Mouse (Mus musculus) megakaryocyte-erythroid progenitor cell, adult 5-6 weeks (primary cell): ENCODE measurements at regions not wholly inside any gene's neighbourhood (a gene's known extent, or its start where the extent isn't known, plus 50 kb on each side); places are given as distances from the start of the nearest gene placed in this dataset.

Source experiments
- ATAC-seq: replicated peaks from 2 replicates; pipeline ENCODE4 v1.8.0; 2016; ENCODE audit warnings: mild to moderate bottlenecking, inconsistent platforms; ENCODE audit not compliant: severe bottlenecking, poor library complexity, low FRiP score, low TSS enrichment

DNA sequence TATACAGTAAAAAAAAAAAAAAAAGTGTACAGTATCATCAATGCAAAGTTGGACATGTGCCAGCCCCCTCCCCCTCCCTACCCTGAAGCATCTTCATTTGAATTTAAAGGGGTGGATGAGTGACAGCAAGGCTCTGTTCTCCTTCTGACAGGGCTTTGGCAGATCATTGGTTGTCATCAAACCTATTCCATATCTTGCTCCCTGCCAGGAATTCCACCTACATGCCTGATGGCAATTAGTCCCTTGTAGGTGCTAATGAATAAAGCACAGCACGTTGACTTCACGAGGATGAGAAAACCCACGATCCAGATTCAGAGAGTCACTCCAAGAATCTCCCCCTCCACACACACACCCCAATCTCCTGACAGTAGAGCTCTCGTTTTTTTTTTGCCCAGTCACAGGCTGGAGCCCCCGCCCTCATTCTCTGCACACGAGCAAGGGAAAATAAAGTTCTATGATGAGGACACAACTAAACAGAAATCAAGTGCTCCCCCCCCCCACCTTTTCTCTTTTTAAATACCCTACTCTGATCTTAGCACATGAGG lies 630.9 kb downstream of the Inhba start:
- no peak for ATAC-seq

DNA sequence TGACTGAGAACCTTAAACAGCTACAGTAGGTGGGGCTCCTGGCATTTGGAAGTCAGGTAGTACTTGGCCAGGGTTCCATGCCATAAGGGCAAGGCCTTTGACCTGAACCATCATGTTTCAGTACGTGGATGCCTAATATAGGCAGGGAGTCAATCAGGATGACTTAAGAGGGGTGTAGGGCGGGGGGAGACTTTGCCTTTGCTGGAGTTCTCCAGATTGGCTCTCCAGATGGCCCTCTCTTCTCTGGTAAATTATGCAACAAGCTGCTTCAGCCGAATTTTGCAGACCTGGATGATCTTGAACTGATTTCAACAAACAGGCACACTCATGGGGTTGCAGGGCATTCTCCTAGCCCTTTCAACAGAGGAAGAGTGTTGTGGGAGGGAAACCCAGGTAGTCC lies 633.7 kb downstream of the Inhba start:
- ATAC-seq: no peak

DNA sequence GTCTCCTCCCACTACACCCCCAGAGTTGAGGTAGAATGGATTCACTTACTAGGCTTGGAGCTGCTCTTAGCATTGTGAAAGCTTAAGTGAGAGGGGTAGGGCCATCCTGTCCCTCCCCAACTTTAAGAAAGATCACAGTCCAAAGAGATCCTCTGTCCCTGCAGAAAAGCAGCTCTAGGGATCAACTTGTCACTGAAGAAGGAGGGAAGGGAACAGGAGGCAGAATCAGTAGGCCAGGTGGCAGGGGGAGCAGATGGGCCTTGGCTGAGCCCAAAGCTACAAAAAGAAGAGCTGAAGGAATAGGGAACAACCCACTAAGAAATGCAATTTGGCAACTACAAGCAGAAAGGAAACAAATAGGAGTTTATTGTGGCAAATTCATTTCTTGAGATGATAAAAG lies 634.4 kb downstream of the Inhba start:
- ATAC-seq: no peak

DNA sequence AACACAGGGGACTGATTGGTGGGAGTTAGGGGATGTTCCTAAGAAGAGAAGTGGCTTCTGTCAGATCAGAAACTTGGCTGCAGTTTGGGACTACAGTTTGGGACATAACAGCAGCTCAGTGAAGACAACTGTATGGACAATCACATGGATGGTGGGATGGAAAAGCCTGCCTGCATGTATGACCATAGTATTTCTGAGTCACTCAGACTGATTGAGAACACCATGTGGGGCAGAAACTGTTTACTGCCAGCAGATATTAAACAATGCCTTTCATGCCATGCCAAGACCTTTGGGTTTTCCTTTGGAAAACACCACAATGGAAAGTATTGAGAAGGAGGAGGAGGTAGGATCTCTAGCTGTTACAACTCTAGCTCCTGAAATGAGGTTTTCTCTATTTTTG lies 635.0 kb downstream of the Inhba start:
- no peak for ATAC-seq

DNA sequence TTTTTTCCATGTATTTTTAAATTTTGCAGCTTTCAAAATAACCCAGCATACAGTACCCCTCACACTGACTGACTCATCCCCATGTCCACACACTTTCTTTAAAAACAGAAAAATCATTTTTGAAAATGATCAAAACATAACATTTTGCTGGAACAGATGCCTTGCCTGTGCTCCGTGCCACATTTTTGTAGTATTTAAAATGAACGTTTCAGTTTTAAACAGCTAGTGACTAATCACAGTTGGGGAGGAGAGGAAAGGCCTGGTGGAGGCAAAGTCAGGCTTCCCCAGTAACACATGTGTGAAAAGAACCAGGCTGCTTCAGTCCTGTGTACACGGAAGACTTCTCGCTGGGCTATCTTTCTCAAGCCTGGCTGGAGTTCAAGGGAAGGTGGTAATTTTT lies 644.5 kb downstream of the Inhba start:
- no peak for ATAC-seq

DNA sequence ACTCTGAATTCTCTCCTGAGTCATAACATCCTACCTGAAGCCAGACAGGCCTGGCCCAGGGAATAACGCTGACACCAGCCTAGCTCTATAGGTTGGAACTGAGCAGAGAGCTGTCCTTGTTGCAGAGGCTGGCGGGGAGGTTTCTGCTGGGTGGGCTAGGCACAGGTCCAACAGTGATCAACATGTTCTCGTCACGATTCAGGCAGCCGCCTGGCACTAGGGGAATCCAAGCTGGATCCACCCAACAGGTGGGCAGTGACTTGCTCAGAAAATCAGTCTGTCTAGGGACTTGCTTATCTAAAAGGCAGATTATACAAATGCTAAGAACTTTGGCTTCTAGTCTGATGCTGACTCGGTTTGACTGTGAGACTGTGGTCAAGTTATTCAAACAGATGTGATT lies 648.2 kb downstream of the Inhba start:
- ATAC-seq: no peak

DNA sequence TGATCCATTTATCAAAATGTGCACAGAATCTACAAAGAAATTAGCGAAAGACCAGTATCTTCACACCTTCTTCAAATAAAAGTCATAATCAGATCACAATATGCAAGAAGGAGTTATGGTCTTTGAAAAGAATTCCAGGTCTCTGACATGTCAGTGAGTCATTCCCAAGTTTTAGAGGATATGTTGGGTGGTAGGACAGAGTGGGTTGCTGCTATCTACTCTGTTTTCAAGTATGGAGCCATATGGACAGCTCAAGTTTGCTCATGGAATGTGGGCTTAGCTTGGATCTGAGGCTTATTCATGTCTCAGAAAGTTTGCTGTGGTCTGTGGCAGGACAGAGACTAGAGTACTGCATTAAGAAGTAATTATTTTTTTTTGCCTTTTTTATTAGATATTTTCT lies 657.0 kb downstream of the Inhba start:
- ATAC-seq: no peak

DNA sequence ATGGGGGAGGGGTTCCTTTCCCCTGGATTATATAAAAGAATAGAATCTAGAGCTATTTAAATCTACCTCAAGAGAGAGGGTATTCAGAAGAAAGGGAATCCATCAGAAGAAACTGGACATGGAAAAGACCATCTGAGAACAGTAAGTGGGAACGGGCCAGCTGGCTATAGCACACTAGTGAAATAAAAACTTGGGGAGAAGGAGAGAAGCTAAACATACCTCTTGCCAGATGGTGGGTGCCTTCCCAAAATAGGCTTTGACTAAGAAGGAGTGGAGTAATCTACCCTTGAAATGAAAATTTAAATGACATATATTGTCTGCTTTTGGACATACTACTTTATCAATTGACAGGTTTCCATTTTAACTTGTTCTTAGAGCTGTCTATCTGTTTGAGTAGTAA lies 657.6 kb downstream of the Inhba start:
- ATAC-seq: no peak

DNA sequence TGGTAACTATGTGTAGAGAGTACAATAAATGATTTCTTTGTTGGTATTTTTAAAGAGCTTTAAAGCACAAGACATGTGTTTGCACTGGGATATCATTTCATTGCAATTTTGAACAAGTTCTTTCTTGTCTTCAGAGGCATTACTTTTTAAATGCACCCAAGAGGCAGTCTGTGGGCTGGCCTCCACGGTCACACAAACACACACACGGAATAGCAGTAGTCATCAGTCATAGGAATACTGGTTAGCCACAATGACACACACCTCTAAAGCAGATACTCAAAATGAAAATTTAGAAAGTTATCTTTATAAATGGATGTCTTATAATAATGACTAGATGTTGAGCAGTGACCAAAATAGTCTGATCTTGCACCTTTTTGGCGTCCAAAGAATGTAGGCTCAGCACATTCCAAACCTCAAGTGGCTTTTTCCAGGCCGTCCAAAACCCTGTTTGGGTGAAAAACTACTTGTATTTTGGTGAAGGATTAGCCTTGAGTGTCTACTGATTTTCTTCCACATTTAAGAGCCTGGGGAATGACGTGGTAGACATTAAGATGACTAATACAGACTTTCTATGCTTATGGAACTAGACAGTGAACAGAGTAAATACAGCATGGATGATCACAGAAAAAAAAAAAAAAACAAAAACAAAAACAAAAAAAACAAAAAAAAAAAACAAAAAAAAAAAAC lies 658.5 kb downstream of the Inhba start:
- ATAC-seq: no peak

DNA sequence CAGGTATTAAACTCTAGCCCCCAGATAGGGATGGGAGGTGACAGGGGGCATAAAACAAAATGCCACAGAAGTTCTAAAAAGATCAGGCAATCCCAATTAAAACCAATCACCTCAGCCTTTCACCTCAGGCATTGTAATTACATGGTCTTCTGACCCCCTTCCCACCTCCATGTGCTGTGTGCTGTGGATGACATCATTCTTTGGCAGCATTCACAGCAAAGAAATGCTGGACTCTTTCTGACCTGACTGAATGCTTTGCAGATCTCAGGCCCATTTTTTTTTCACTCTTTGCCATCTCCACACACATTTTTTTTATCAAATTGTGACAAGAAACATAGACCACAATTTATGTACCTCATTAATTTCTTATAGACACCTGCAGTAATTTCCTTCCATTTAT lies 659.1 kb downstream of the Inhba start:
- no peak for ATAC-seq

DNA sequence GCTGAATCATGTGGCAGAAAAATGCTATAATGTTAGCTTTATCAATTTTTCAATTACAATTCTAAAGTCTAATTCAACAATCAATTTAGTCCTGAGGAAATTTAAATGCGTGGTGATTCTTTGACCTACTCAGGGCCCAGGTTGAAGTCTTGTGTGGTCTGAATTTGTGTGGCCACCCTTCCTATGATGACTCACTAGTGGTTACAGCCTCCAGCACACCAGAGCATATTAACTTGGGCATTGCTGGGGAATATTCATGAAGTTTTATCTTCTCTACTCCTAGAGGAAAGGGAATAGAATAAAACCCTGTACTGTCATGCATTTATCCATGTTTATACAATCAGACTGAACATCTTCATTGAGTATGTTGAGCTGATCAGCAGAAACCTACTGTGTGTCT lies 665.2 kb downstream of the Inhba start:
- no peak for ATAC-seq

DNA sequence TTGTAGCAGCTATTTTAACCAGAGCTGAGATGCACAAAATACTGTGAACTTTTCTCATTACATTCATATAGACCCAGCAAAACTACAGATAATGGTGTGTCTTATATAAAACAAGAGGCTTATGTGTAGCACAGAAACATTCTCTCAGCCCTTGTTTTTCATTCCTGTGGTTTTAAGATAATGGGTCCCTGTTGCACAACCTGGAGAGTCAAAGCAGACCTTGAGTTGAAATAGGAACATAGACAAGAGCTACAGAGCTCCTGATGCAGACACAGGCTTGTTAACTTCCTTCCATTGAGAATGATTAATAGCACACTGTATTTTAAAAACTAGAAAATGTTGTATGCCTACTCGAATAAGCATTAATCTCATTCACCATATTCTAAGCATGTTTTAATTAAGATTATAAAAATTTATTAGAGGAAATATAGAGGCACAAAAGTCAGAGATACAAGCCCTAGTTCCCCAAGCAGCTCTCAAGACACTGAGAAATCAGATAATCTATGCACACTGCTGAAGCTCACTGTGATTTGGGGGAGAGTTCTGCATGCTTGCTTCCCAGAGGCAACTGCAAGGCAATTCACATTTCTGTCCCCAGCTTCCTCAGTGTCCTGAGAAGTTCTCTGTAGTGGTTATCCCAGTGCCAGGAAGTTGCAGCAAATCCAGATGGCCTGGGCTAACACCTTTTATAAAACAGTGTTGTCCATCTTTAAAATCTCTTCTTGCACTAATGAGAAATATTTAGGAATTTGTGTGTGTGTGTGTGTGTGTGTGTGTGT lies 666.8 kb downstream of the Inhba start:
- no peak for ATAC-seq

DNA sequence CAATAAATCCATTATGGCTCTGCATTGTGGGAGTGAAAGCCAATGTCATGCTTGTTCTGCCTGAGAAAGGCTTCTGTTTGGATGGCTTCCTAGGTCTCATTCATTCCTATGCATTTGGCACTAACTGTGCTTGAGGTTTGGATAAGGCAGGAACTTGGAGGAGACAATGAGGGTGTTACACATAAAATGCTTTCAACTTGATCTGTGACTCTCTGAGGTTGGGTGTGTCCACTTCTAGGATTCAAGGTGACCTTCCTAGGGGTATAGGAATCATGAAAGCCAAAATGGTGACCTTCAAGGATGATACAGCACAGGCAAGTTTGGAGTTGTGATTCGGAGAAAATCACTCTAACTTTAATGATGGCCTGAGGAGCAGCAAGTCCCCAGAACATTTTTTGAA lies 682.5 kb downstream of the Inhba start:
- no peak for ATAC-seq

DNA sequence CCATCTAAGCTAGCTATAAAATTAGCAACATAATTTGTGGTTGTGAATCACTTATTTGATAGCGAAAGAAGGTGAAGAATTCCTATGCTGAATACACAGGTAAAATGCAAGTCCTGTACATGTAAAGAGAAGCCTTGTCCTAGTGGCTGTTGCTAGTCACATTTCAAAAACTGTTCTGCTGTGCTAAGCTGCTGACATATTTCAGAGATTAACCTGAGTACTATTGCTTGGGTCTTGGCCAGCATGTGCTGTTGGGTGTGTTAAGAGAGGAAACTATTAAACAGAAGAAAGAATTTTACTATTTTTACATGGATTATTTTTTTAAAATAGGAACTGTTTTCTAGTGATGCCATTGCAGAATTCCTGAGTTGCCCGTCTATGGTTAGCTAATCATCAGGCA lies 689.3 kb downstream of the Inhba start:
- ATAC-seq: no peak

DNA sequence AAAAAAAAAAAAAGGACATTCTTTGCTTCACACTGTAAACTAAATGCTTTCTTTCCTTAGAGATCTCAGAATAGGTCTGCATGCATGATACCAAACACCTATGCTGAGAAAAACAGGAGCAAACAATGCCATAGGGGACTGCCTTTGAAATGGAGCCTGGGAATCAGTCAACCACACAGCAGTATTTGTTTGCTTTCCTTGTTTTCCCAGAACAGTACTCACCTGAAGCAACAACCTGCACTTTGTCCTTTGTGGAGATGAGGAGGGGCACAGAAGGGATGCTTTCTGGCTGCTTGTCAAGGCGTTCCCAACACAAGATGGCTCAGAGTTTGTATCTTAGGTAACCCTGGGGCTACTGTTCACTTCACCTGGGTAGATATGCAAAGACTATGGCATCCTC lies 690.5 kb downstream of the Inhba start:
- no peak for ATAC-seq

DNA sequence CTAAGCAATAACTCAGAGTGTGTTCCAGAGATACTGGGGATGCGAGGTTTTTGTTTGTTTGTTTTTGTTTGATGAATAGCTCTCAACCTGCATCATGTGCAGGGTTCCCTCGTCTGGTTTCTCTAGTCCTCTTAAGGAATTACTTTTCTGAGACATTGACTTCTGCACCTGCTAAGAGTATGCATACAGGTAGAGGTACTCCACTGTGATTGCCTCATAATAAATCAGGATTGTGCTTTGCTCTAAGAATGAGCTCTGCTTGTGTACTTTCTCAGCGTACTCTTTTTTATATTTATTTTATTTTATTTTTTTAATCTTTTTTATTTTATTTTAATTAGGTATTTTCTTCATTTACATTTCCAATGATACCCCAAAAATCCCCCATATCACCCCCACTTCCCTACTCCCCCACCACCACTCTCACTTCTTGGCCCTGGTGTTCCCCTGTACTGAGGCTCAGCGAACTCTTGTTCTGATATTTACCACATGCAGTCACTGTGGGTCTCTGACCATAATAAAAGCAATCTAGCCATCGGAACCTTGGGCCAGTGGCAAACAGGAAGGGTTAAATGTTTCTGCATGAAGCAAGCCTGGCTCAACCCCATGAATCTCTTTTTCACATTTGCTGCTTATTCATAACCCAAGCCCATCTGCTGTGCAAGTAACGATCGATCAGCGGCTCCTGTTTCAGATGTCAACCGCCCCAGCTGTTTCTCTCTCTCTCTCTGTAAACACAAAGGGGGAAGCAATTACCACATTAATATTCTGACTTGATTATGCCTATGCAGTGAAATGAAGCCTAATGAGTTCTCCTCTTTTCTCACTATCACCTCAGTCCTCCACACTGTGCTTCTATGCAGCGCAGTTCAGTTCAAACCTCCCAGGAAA lies 693.8 kb downstream of the Inhba start:
- ATAC-seq: no peak

DNA sequence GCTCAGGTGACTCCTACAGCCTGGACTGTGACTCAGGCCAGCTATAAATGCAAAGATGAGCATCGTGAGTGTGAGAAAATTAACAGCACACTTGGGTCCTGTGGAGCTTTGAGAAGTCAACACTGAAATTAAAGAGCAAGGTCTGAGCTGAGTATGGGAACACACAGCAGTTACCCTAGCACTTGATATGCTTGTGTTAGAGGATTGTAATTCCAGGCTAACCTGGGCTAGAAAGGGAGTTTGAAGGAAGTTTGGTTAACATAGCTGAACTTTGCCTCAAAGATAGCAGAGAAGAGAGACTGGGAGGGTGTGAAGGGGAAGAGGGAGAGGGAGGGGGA lies 694.4 kb downstream of the Inhba start:
- no peak for ATAC-seq

DNA sequence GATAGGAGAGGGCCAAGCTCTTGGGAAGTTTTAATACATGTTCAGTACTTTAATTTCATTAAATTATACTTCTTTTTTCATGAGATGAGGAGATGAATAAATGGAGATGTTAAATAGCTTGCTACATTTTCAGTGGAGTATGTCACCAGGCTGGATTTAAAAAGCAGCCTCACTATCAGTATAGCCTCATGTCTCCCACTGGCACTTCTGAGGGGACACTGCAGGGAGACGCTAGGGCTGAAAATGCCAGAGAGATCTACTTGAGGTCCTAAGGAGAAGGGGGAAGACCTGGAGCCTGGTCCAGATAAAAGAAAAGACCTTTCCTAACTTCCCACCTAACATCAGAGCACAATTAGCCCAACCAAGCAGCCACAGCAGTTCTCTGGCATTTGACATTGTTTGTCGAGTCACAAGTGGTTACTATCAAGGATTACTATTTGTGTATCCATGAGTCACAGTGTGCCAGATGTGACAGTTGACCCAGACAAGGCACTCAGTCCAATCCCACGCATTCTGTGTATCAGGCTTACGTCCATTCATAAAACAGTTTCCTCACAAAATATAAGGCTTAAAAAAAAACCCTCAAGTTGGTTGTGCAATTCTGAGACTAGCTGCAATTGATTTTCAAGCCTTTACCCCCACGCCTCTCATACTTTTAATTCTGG lies 703.8 kb downstream of the Inhba start:
- ATAC-seq: no peak

DNA sequence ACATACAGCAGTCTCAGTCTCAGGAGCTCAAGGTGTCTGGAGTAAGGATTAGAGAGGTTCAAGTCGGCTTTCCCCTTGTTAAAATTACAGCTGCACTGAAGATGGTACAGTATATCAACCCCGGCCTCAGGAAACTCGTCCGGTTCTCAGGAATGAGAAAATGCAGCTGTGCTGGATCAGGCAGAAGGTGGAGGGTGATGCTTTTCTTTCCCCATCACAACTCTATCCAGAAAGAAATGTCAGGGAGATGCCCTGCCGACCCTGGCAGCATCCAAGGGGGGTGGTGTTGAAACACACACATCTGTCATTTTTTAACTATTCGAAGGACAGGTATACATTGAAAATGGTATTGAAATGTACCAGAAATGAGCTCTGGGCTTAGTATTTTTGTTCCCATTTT lies 704.7 kb downstream of the Inhba start:
- ATAC-seq: no peak
